35 mouse cellular contexts compared by ENCODE assay signal in genomic region chr3:126809915-126810314, GRCm38 (mm10).
"Had no signal": no experiment of that assay in that cellular context is flagged by ENCODE, and none has a peak within 500 bp of the region (broad histone marks: within the 10 kb centered on the region; RNA-seq: fewer than 3 reads in every experiment).

No protein-coding gene starts in this region.

- DNase-seq: heart, postnatal 10 days; heart, postnatal 14 days; heart, postnatal 36 days; heart, postnatal 4 days; kidney, adult 11 months; kidney, adult 18-20 months; kidney, adult 2 months; kidney, adult 8-10 months; kidney, adult 9 months; kidney, postnatal 10 days; kidney, postnatal 14 days; kidney, postnatal 25 days; kidney, postnatal 36 days; kidney, postnatal 4 days; layer of hippocampus, adult 9-11 months; layer of hippocampus, postnatal 36 days had no signal

- ATAC-seq: hindbrain, embryonic 16.5 days; hindbrain, postnatal 0 days; inflammation-experienced regulatory T-cells, adult 6 months; intestine, embryonic 15.5 days; intestine, embryonic 16.5 days; intestine, postnatal 0 days had no signal

- H3K27me3 ChIP-seq: heart, embryonic 12.5 days; heart, embryonic 13.5 days; heart, embryonic 15.5 days; hindbrain, embryonic 12.5 days; hindbrain, embryonic 13.5 days; hindbrain, embryonic 15.5 days; intestine, embryonic 15.5 days; kidney, embryonic 15.5 days had no signal

- H3K4me3 ChIP-seq: heart, embryonic 12.5 days; heart, embryonic 13.5 days; heart, embryonic 15.5 days; hindbrain, embryonic 10.5 days; hindbrain, embryonic 12.5 days; hindbrain, embryonic 13.5 days; hindbrain, embryonic 15.5 days; intestine, embryonic 15.5 days; kidney, embryonic 15.5 days; layer of hippocampus, adult 2 months; left cerebral cortex, adult 2 months had no signal

- H3K4me1 ChIP-seq: hindbrain, embryonic 12.5 days; hindbrain, embryonic 13.5 days; hindbrain, embryonic 15.5 days; intestine, embryonic 15.5 days; kidney, embryonic 15.5 days had no signal

- H3K36me3 ChIP-seq: heart, embryonic 15.5 days; hindbrain, embryonic 10.5 days; hindbrain, embryonic 12.5 days; hindbrain, embryonic 15.5 days; intestine, embryonic 15.5 days; kidney, embryonic 15.5 days had no signal

- H3K9me3 ChIP-seq: heart, embryonic 12.5 days; heart, embryonic 13.5 days; heart, embryonic 15.5 days; hindbrain, embryonic 10.5 days; hindbrain, embryonic 12.5 days; hindbrain, embryonic 13.5 days; hindbrain, embryonic 15.5 days; intestine, embryonic 15.5 days; kidney, embryonic 15.5 days had no signal

- H3K27ac ChIP-seq: heart, embryonic 13.5 days; heart, embryonic 15.5 days; hindbrain, embryonic 10.5 days; hindbrain, embryonic 12.5 days; hindbrain, embryonic 13.5 days; hindbrain, embryonic 14.5 days; hindbrain, embryonic 15.5 days; hindbrain, postnatal 0 days; intestine, embryonic 15.5 days; kidney, embryonic 15.5 days; kidney, postnatal 0 days; layer of hippocampus, adult 2 months; left cerebral cortex, adult 2 months had no signal

- H3K4me2 ChIP-seq: heart, embryonic 11.5 days; heart, embryonic 12.5 days; heart, embryonic 13.5 days; heart, embryonic 15.5 days; hindbrain, embryonic 12.5 days; hindbrain, embryonic 13.5 days; hindbrain, embryonic 14.5 days; hindbrain, embryonic 15.5 days; intestine, embryonic 15.5 days; kidney, embryonic 15.5 days had no signal

- H3K9ac ChIP-seq: heart, embryonic 12.5 days; heart, embryonic 13.5 days; heart, embryonic 15.5 days; hindbrain, embryonic 12.5 days; hindbrain, embryonic 13.5 days; hindbrain, embryonic 14.5 days; hindbrain, embryonic 15.5 days; intestine, embryonic 15.5 days; kidney, embryonic 15.5 days had no signal
